Mouse (Mus musculus) bone marrow, adult 2 months (tissue): ENCODE results near the gene Bcar3.

ENCODE experiments used
- CTCF ChIP-seq: fragments of 200-500 bp; IDR thresholded peaks from 2 replicates; pipeline ENCODE4 v1.5.1; 2011; ENCODE audit warnings: low read length, control low read depth; ENCODE audit not compliant: control insufficient read depth, insufficient read depth
- POLR2A ChIP-seq: fragments of 200-500 bp; IDR thresholded peaks from 2 replicates; pipeline ENCODE4 v1.6.1; 2011; ENCODE audit warnings: low read depth, mild to moderate bottlenecking, control low read depth, low read length, borderline replicate concordance; ENCODE audit not compliant: control insufficient read depth

GRCm38 (mm10) chr3:122334375-122334774 is 40.4 kb downstream of the Bcar3 start:
- TF ChIP-seq POLR2A (no peak), CTCF (no peak)
